Mouse (Mus musculus) right cerebral cortex, postnatal 14 days (tissue): ENCODE results near the gene Npm3.

ENCODE experiments used
- DNase-seq: peaks from one replicate; pipeline ENCODE4 v3.0.0; 2022

Npm3 gene

DNA sequence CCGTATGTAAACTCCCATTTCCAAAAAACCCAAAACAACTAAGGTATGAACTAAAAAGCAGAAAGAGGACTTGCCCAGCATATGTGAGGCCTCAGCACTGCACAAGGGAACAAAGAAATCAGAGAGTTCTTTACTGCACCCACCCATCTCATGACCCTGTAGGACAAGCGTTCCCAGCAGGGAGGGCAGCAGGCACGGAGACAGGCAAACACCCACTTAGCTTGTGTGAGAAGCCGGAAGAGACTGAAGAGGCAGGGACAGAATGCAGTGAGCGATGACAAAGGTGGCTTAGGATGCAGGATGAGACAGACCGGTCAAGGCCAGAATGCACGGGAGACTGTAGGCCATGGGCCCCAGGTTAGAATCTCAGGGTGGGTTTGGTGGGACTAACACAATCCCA, 17.7 kb downstream of the Npm3 start:
- no peak for DNase-seq

GRCm38 (mm10) chr19:45730042-45730441, 19.3 kb downstream of the Npm3 start:
- no peak for DNase-seq

DNA sequence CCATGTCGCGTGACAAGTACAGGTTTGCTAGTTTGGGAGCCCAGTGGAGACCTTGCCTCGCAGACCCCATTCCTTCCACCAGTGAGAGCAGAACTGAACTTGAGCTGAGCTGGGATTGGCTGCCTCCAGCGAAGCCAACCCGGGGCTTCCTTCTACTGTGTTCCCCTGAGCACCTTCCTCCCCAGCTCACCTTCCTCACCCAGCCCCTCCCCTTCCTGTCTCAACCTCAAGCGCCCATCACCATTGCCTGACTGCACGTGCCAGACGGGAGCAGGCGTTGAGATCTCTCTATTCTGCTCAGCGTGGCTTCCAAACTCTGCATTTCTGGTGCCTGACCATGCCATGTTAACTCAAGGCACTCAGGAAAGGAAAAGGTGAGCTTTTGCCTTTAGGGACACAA, 22.2 kb downstream of the Npm3 start:
- DNase-seq: no peak

GRCm38 (mm10) chr19:45725677-45726277, 23.6 kb downstream of the Npm3 start:
- no peak for DNase-seq

DNA sequence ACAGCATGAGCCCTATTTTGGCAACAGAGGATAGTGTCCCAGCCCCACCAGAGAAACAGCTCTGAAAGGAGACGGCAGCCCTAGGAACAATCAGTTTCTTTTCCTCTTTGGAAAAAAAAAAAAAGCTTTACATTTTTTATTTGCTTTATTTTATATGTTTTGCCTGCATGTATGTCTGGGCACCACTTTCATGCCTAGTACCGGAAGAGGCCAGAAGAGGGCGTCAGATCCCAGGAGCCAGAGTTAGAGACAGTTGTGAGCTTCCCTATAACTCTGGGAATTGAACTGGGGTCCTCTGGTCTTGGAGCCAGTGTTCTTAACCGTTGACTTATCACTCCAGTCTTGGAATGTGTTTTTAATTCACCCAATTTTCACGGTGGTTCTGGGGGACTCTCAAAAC, 27.2 kb downstream of the Npm3 start:
- DNase-seq: no peak

DNA sequence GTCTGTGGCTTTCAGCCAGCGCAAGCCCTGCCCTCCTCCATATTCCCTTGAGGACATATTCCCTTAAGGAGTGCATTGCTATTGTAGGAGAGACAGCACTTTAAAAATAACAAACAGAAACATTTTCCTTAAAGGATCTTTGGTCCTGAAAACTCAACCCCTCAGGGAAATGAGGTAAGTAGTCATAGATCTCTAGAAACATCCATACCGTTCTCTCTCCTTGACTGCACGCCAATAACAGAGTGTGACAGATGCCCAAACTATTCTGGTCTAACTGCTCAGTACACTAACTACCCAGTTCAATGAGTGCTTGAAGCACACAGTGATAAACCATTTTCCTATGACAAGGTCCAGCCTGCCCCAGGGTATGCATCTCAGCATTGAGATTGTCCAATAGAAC, 31.1 kb downstream of the Npm3 start:
- no peak for DNase-seq

GRCm38 (mm10) chr19:45717493-45718220, 31.7 kb downstream of the Npm3 start:
- DNase-seq: peak; percentile 40

GRCm38 (mm10) chr19:45708704-45709103, 40.7 kb downstream of the Npm3 start:
- DNase-seq: no peak
